Mouse (Mus musculus) stomach, embryonic 14.5 days (tissue): Measurements from ENCODE around the gene H3f3b. TPM values are rescaled to one million over a fixed set of nuclear protein-coding genes. Genes with fewer than 3 reads are reported as not detected.
"Not testable (repeated sequence)": the region's sequence is repeated elsewhere in the genome, so short reads cannot be mapped to it uniquely, and the experiment has no call there.

Source experiments
- ATAC-seq: fragments of 200-750 bp; cut with Nextera tagmentation; 2 replicates; pipeline ENCODE4 v1.8.0; 2017; ENCODE audit warnings: low read depth, moderate TSS enrichment; ENCODE audit not compliant: insufficient number of reproducible peaks, insufficient read depth, low FRiP score
- H3K27ac ChIP-seq: fragments of 300-500 bp; sonication (generic); 2 replicates; pipeline ENCODE4 v1.5.1; 2014; ENCODE audit warnings: mild to moderate bottlenecking, low read length, moderate library complexity, mixed read lengths
- H3K27me3 ChIP-seq: fragments of 300-500 bp; sonication (generic); 2 replicates; pipeline ENCODE4 v1.6.1; 2014; ENCODE audit warnings: low read length, control low read depth, mixed read lengths; ENCODE audit not compliant: control insufficient read depth, insufficient read depth
- H3K36me3 ChIP-seq: fragments of 300-500 bp; sonication (generic); 2 replicates; pipeline ENCODE4 v1.6.1; 2014; ENCODE audit warnings: mild to moderate bottlenecking, control low read depth, low read length, moderate library complexity, mixed read lengths; ENCODE audit not compliant: control insufficient read depth, insufficient read depth
- H3K4me1 ChIP-seq: fragments of 300-500 bp; sonication (generic); 2 replicates; pipeline ENCODE4 v1.6.1; 2014; ENCODE audit warnings: low read length, control low read depth, mixed read lengths; ENCODE audit not compliant: control insufficient read depth, insufficient read depth
- H3K4me2 ChIP-seq: fragments of 300-500 bp; sonication (generic); replicated peaks from 2 replicates; pipeline ENCODE4 v1.6.1; 2014; ENCODE audit warnings: low read depth, low read length, control low read depth
- H3K4me3 ChIP-seq: fragments of 300-500 bp; sonication (generic); 2 replicates; pipeline ENCODE4 v1.5.1; 2014; ENCODE audit warnings: low read depth, low read length, control low read depth
- H3K9ac ChIP-seq: fragments of 300-500 bp; sonication (generic); replicated peaks from 2 replicates; pipeline ENCODE4 v1.6.1; 2014; ENCODE audit warnings: low read depth, mild to moderate bottlenecking, control low read depth, low read length, moderate library complexity, mixed read lengths
- H3K9me3 ChIP-seq: fragments of 300-500 bp; sonication (generic); 2 replicates; pipeline ENCODE4 v1.6.1; 2016; ENCODE audit warnings: low read depth, low read length, control low read depth; ENCODE audit not compliant: control insufficient read depth
- WGBS: fragments of 180-500 bp; shearing (Covaris S2); extraction: QIAGEN DNeasy Blood & Tissue Kit; methylation state at CpG from one replicate; pipeline ENCODE4 v1.1.7; 2014; 5-methylcytosine and 5-hydroxymethylcytosine counted together
- polyA plus RNA-seq: library from polyadenylated mRNA; unstranded; fragments of >200 nt; fragmentation: Nextera tagmentation; extraction: Ambion mirVana; gene quantifications from 2 replicates; pipeline ENCODE4 v1.2.1, GENCODE M21; 2014

H3f3b gene
- polyA plus RNA-seq, 1 experiment from 2014 or later, result 1,982 TPM

- Histone ChIP-seq H3K36me3 (peaks cover 12% of the 10 kb centered on the region), H3K27me3 (no peaks in the 10 kb centered on the region), H3K27ac (no peak overlapping the region), H3K4me2 (peak overlapping the region; percentile 56; the same call in 1 of the 2 replicates), H3K9ac (no peak overlapping the region), H3K9me3 (no peaks in the 10 kb centered on the region), H3K4me3 (peak overlapping the region; percentile 90; the same call in 1 of the 2 replicates), H3K4me1 (0 out of 2 replicates have a peak, but pooled peaks cover 5% of the 10 kb centered on the region)
- WGBS, result 70% methylated on average over 6 of the region's 6 CpGs
- ATAC-seq, result no peak
These were observed 6.2 kb downstream of the H3f3b start for GRCm38 (mm10) chr11:116021328-116022220.

- H3K36me3 ChIP-seq, result peaks cover 12% of the 10 kb centered on the region
- H3K27ac ChIP-seq, result no peak overlapping the region
- no peaks in the 10 kb centered on the region for H3K27me3 ChIP-seq
- no peak for ATAC-seq
- H3K4me1 ChIP-seq, result 0 out of 2 replicates have a peak, but pooled peaks cover 5% of the 10 kb centered on the region
- H3K9me3 ChIP-seq, result no peaks in the 10 kb centered on the region
- no peak overlapping the region for H3K4me3 ChIP-seq
- H3K9ac ChIP-seq, result no peak overlapping the region
- 46% methylated on average over 1 of the region's 1 CpGs for WGBS
- no peak overlapping the region for H3K4me2 ChIP-seq
These were observed 7.2 kb downstream of the H3f3b start for GRCm38 (mm10) chr11:116020519-116020922.

GRCm38 (mm10) chr11:116019976-116020411 is 7.8 kb downstream of the H3f3b start:
- Histone ChIP-seq H3K27ac (no peak overlapping the region), H3K9me3 (no peaks in the 10 kb centered on the region), H3K4me1 (0 out of 2 replicates have a peak, but pooled peaks cover 3% of the 10 kb centered on the region), H3K27me3 (no peaks in the 10 kb centered on the region), H3K4me3 (no peak overlapping the region), H3K9ac (no peak overlapping the region), H3K4me2 (no peak overlapping the region), H3K36me3 (peaks cover 12% of the 10 kb centered on the region)
- WGBS, result 78% methylated on average over 2 of the region's 2 CpGs
- ATAC-seq, result no peak

- Histone ChIP-seq H3K4me3 (no peak overlapping the region), H3K4me2 (no peak overlapping the region), H3K27me3 (no peaks in the 10 kb centered on the region), H3K9ac (no peak overlapping the region), H3K4me1 (0 out of 2 replicates have a peak, but pooled peaks cover 3% of the 10 kb centered on the region), H3K36me3 (peaks cover 12% of the 10 kb centered on the region), H3K9me3 (no peaks in the 10 kb centered on the region), H3K27ac (no peak overlapping the region)
- WGBS, result 44% methylated on average over 1 of the region's 1 CpGs
- ATAC-seq, result no peak
These were observed 8.4 kb downstream of the H3f3b start for GRCm38 (mm10) chr11:116019360-116019791.

- not testable (repeated sequence) for H3K4me3 ChIP-seq, H3K27me3 ChIP-seq, H3K9ac ChIP-seq, H3K9me3 ChIP-seq, H3K4me2 ChIP-seq, ATAC-seq, H3K4me1 ChIP-seq, H3K27ac ChIP-seq
- peaks cover 12% of the 10 kb centered on the region for H3K36me3 ChIP-seq
- WGBS, result 87% methylated on average over 4 of the region's 4 CpGs
These were observed 8.9 kb downstream of the H3f3b start for GRCm38 (mm10) chr11:116018867-116019266.

- peak; percentile 24; the same call in 1 of the 2 replicates for ATAC-seq
- H3K9ac ChIP-seq, result no peak overlapping the region
- no peak overlapping the region for H3K27ac ChIP-seq
- H3K4me2 ChIP-seq, result no peak overlapping the region
- peaks cover 12% of the 10 kb centered on the region for H3K36me3 ChIP-seq
- WGBS, result 36% methylated on average over 6 of the region's 6 CpGs
- 0 out of 2 replicates have a peak, but pooled peaks cover 3% of the 10 kb centered on the region for H3K4me1 ChIP-seq
- H3K4me3 ChIP-seq, result no peak overlapping the region
- no peaks in the 10 kb centered on the region for H3K9me3 ChIP-seq
- H3K27me3 ChIP-seq, result no peaks in the 10 kb centered on the region
These were observed 9.7 kb downstream of the H3f3b start for GRCm38 (mm10) chr11:116018106-116018505.

GRCm38 (mm10) chr11:116014821-116015220 is 12.9 kb downstream of the H3f3b start:
- no peaks in the 10 kb centered on the region for H3K27me3 ChIP-seq
- WGBS, result 54% methylated on average over 8 of the region's 8 CpGs
- no peak overlapping the region for H3K4me3 ChIP-seq
- ATAC-seq, result peak; percentile 1; the same call in 1 of the 2 replicates
- no peak overlapping the region for H3K9ac ChIP-seq
- H3K27ac ChIP-seq, result peak overlapping the region; percentile 17; the same call in 1 of the 2 replicates
- no peaks in the 10 kb centered on the region for H3K9me3 ChIP-seq
- peaks cover 11% of the 10 kb centered on the region for H3K4me1 ChIP-seq
- H3K4me2 ChIP-seq, result no peak overlapping the region
- H3K36me3 ChIP-seq, result peaks cover under 1% of the 10 kb centered on the region; the same call in 1 of the 2 replicates

- 0% methylated on average over 55 of the region's 55 CpGs for WGBS
- peak within 1 kb of the TSS; percentile 66 for H3K9ac ChIP-seq
- peak within 1 kb of the TSS; percentile 65 for H3K4me2 ChIP-seq
These were observed 15.4 kb downstream of the H3f3b start, which contains the start of gene Galk1 for GRCm38 (mm10) chr11:116012262-116012947. TSS of gene Galk1 (minus strand) at chr11:116012719.

More at GRCm38 (mm10) chr11:116012262-116012947, 15.4 kb downstream of the H3f3b start, which contains the start of gene Galk1:
- H3K4me1 ChIP-seq, result peaks cover 11% of the 10 kb centered on the region
- peaks cover 17% of the 10 kb centered on the region for H3K36me3 ChIP-seq
- H3K27me3 ChIP-seq, result no peaks in the 10 kb centered on the region
- peak within 1 kb of the TSS; percentile 56 for H3K4me3 ChIP-seq
- no peaks in the 10 kb centered on the region for H3K9me3 ChIP-seq
- peak within 1 kb of the TSS; percentile 91 for H3K27ac ChIP-seq
- ATAC-seq, result peak; percentile 89
